Mouse (Mus musculus): ENCODE data around the gene Nudcd3.
A peak's percentile ranks its signal among the peaks of the same experiment; 100 is the strongest.

Nudcd3 gene

DNA sequence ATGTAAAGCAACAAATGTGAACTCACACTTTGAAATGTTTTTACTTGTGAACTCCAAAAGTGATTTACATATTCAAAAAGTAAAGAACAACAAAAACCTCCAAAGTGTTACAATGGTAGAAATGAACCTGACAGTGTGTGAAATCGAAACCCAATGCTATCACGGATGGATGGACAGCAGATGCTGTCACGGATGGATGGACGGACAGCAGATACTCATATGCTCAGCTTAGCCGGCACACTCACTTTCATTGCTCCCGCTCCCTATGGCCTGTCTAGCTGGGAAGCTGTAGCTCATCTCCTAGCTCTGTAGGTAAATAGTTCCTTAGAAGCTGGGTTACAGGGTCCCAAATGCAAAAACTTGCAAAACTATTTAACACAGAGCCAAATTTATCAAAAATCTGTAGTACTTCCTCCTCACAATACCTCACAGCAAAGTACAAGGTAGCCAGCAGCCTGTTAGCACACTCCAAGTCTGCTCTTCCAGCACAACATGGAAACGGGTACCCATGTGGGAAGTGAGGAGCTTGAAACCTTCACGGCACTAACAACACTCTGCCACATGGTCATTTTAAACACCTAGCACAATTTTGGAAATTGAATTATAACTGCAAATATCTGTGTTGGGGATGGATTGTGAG lies 22.3 kb downstream of the Nudcd3 start:
- DNase-seq: peak in 1 of 2 experiments; percentile 43

DNA sequence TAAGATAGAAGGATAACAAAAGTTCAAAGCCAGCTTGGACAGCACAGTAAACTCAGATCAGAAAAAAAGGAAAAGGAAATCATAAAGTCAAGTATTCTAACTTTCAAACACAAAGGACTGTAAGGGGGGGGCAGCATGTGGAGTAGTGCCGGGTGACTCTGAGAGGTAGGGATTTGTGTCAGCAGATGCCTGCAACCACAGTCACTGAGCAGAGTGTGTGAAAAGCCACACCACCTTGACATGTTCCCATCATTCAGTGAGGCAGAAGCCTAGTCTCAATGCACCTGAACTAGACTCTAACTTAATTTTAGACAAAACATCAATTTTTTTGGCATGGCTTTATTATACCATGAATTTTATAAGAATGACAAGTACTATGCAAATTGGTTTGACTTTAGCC lies 24.7 kb downstream of the Nudcd3 start:
- DNase-seq: no peak

DNA sequence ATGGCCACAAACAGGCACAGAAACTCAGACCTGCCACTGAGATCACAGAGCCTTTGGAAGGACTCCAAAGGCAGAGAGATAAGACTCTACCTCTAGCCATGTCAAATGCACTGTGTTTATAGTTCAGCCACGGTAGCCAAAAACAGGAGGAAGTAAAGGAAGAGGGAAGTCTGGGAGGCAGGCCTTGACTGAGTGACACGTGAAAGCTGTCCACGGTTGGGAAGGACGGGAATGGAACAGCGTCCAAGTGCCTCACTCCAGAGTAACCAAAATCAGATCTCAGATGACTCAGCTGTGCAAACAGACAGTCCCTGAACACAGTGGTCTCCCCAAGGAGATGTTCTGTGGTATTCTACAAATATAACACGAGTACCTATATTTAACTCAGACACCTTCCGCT lies 25.5 kb downstream of the Nudcd3 start:
- no peak for DNase-seq

GRCm38 (mm10) chr11:6169041-6169663 lies 31.1 kb downstream of the Nudcd3 start:
- no peak for DNase-seq

DNA sequence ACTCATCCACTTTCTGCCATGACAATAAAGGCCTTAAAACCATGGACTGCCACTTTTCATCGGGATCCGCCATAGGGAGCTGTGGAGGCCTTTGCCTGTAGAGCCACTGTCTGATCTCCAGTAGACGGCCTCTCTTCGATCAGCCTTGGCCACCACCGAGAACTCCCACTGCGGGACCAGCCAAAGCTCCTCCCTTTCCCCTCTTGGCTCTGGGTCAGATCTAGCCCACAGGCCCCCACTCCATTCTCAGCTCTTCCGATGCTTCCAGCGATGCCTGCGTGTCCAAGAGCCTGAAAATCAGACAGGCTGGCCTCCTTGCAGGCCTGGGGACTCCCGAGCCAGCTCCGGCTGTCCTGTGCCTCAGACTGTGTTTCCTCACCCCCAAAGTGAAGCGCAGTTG lies 33.9 kb downstream of the Nudcd3 start:
- no peak for DNase-seq

GRCm38 (mm10) chr11:6165391-6166081 lies 34.7 kb downstream of the Nudcd3 start:
- no peak for DNase-seq

DNA sequence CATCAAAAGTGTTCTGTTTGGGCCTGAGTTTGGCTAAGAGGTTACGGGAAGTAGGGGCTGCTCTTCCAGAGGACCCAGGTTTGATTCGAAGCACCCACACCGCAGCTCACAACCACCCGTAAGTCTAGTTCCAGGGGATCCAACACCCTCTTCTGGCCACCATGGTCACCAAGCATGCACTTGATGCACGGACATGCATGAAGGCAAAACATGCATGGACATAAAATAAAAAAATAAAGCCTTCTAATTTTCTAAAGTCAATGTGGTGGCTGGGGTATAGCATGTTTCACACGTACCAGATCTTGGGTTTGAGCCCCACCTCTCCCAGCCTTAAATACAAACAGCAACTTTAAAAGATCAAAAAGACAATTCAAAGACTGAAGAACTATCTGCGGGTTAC lies 35.4 kb downstream of the Nudcd3 start:
- DNase-seq: no peak

DNA sequence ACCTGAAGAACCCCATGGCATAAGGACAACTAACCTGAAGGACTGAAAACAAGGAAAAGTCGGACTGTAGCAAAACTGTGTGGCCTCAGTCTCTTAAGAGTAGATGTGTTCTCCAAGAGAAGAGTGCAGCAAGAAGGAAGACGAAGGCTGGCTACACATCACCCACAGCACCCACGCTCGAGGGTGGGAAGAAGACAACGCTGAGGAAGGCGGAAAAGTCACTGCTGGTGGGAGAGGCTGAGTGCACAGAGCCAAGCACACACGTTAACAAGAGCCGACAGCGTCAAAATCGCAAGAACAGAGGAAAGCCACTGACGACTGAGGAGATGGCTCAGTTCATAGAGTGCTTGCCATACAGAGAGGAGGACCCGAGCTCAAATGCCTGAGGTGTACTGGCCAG lies 36.5 kb downstream of the Nudcd3 start:
- no peak for DNase-seq

- no peak for DNase-seq
Observed at GRCm38 (mm10) chr11:6163062-6163461, 37.2 kb downstream of the Nudcd3 start.

DNA sequence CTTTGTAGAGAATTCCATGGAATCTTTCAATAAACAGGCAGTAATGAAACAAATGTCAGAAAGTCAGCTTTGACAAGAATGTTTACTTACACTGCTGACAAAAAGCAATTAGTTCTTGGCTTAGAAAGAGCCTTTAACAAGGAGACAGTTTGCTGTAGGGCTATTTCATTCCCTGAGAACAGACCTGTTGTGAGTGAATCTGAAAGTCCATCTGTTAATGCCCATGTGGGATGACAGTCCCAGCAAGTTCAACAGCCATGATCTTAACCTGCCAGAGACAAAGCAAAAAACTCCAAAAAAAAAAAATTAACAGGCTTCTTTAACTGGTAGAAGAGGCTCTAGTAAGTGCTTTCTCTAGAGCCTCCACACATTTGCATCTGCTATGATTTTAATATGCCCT lies 38.7 kb downstream of the Nudcd3 start:
- DNase-seq: no peak

DNA sequence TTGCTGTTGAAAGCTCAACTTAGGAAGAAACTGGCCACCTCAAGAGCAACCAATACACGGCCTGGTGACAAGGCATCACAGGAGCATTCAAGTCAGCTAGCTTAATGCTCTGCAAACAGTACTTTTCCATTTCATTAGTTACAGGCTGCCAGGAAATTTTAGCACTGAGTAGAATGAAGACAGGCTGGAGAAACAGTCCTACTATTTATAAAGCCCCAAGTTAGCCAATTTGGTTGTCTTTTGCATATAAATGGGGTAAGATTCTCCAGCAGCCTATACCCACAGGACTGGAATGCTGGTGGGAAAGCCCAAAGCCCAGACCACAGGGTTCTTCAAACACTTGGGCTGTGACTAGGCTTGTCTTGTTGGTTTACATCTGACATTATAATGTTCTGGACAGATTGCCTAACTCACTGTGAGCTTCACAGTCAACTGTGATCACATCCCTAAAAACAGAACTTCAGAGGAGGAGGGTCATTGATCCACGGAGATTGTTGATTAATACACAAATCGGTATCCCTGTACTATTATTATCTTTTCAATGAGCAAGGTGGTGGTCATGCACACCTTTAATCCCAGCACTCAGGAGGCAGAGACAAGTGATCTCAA lies 39.4 kb downstream of the Nudcd3 start:
- no peak for DNase-seq

- no peak for DNase-seq
Observed at GRCm38 (mm10) chr11:6159704-6160275, 40.4 kb downstream of the Nudcd3 start.

GRCm38 (mm10) chr11:6158515-6158914 lies 41.7 kb downstream of the Nudcd3 start:
- DNase-seq: no peak

- no peak for DNase-seq
Observed at GRCm38 (mm10) chr11:6157119-6157518, 43.1 kb downstream of the Nudcd3 start.

GRCm38 (mm10) chr11:6156651-6157050 lies 43.6 kb downstream of the Nudcd3 start:
- DNase-seq: no peak

DNA sequence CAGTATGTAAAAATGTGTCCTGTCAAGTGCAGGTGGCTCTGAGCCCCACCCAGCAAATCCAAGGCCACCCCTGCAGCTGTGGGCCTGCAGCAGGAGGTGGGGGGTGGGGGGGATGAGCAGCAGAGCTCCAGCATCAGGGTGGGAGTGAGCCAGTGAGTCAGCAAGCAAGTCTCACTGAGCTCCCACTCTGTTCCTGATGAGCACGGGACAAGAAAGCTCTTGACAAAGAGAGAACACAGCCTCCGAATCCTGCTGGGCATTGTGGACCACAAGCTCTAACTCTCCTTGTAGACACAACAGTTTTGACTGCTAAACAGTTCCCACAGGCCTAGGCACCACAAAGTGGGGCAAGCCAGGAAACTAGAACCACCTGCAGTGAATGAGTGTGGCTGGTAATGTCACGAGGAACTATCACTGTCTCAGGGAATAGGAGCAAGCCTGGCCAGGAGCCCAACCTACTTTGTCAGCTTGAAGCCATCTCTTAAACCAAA lies 46.0 kb downstream of the Nudcd3 start:
- no peak for DNase-seq

DNA sequence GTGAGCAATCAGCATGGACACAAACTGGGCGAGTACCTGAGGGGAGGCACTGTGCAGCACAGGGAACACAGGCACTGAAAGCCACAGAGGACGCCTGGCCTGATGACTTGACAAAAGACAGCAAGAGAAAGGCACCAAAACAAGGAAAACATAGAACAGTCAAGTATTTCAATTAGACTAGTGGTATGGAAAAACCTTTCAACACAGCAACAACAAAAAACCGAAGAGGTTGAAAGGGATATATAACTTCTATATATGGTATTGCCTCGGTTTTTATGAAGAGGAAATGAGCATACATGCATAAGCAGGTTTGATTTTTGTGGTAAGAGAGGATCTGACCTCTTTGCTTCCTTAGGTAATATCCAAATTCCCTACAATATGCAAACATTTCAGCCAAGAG lies 47.4 kb downstream of the Nudcd3 start:
- DNase-seq: no peak

DNA sequence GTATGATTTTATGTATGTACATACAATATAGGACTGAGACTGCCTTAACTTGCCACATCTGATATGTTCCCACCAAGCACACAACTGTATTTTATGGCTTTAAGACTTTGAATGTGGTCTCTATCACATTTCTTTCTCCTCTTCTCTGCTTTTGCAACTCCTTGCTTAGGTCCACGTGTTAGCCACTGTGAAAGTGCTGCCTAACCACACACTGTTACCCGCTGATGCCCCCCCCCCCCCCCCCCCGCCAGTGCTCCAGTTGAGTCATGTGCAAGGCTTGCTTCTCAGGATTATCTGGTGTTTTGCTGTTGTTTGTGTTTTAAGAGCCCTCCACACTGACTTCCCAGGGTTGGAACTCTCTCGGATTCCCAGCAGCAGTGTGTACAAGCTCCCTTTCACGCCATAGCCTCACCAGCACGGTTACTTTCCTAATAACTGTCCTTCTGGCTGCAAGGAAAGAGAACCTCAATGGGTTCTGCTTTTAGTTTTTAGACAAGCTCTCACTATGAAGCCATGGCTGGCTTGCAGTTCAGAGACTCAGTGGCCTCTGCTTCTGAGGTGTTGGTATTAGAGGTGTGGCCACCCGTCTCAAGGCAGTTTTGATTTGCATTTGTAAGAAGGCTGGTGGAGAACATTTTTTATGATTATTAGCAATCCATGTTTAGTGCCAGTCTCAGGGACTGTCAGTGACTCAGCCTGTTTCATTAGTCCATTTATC lies 61.8 kb downstream of the Nudcd3 start:
- no peak for DNase-seq

GRCm38 (mm10) chr11:6132886-6133285 lies 67.3 kb downstream of the Nudcd3 start:
- DNase-seq: no peak

DNA sequence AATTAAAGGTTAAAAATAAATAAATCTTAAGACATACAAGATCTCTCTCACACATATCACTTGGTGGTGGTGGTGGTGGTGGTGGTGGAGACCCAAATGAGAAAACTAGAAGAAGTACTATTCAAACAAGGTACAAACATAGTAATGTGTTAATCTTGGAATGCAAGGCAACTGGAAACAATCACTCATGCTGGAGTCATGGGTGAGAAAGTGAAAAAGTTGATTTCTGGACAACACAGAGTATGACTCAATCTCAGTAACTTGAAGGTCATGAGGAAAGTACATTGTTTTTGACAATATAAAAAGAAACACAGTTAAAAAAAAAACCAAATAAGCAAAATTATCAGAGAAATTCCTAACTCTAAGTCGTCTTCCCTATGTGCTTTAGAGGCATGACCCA lies 69.6 kb downstream of the Nudcd3 start:
- DNase-seq: no peak

DNA sequence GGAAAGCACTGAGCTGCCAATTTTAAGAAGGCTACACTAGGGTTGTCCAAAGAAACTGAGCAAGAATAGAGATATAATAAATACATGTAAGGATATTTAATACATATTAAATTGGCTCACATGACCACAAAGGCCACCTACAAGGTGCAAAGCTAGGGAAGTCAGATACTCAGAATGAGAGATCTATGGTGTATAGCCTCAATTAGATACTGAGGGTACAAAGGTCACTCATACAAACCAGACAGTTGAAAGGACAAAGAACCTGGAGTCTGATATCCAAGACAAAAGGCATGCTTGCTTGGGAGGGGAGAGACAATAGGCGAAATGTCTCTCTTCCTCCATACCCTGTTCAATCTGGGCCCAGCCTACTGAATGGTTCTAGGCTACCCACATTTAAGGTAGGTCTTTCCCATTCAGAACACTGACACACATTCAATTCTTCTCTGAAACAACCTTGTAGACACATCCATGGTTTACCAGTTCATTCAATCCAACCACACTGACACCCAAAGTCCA lies 76.6 kb downstream of the Nudcd3 start:
- no peak for DNase-seq

DNA sequence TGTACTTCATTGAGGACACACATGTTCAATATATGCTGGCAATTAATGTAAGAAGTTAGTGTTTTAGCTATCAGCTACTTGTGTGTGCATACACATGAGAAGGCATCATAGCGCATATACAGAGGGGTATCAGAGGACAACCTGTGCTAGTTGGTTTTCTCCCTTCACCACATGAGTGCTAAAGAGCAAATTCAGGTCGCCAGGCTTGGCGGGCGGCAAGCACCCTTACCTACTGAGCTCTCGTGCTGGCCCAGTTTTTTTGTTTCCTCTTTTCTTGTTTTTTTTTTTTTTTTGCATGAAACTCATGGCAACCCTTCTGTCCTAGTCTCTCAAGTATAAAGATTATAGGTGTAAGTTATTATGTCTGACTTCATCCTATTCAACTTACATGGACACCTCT lies 77.6 kb downstream of the Nudcd3 start:
- no peak for DNase-seq

Measured in spleen, adult 18-20 months (tissue).